Mouse (Mus musculus) E14TG2a.4 (cell line): ENCODE results near the gene G6pc3.

Experiments used
- H3K27me3 ChIP-seq: 2 replicates; pipeline ENCODE4 v1.6.1; 2014; ENCODE audit warnings: low read length, control low read depth; ENCODE audit not compliant: insufficient read depth
- H3K36me3 ChIP-seq: 2 replicates; pipeline ENCODE4 v1.6.1; 2014; ENCODE audit warnings: low read length, control low read depth; ENCODE audit not compliant: insufficient read depth
- H3K4me1 ChIP-seq: replicated peaks from 2 replicates; pipeline ENCODE4 v1.6.1; 2014; ENCODE audit warnings: low read depth, low read length, control low read depth
- H3K4me3 ChIP-seq: replicated peaks from 2 replicates; pipeline ENCODE4 v1.5.1; 2014; ENCODE audit warnings: mild to moderate bottlenecking, low read length
- H3K9me3 ChIP-seq: 2 replicates; pipeline ENCODE4 v1.6.1; 2014; ENCODE audit warnings: low read length, control low read depth
- CTCF ChIP-seq: conservative IDR thresholded peaks from 2 replicates; pipeline ENCODE4 v1.5.1; 2014; ENCODE audit warnings: low read length
- NANOG ChIP-seq: IDR thresholded peaks from 2 replicates; pipeline ENCODE4 v1.6.1; 2014; ENCODE audit warnings: borderline replicate concordance, low read length, mixed read lengths
- POU5F1 ChIP-seq: IDR thresholded peaks from 2 replicates; pipeline ENCODE4 v1.6.1; 2014; ENCODE audit warnings: low read length, borderline replicate concordance

G6pc3 gene

DNA sequence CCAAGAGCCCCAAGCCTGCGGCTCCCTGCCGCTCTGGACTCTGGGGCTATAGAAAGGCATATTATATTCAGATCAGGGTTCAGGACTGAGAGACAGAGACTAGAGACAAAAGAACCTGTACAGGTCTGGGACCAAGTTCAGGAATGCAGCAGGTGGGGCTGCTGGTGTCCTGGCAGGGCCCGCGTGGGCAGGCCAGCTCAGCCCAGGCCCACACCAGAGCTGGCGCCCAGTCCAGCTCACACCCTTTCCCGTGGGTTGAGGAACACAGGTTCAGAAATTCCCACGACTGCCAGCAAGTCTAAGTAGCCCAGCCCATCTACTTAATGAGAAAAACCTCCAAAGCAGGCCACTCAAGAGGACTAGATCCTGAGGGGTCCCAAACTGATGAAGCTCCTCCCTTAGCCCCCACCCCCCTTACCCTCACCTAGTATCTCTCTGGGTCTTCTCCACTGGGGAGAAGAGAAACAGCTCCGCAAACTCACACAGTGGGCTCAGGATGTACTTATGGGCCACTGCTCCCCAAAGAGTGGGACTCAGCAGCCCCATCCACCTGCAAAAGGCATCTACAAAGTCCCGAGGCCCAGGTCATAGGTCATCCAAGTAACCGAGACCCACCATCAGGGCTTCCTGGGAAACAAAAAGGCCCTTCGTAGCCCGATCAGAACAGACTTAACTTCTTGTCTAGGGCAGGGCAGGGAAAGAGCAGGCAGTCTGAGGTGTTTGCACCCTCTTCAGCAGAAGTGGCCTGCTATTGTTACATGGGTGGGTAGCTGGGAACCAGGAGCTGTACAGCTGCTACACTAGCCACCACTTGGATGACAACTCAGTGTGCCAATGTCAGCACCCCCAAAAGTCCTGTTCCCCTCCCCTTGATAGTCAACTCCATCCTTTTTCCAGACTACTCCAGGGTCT is 36.9 kb downstream of the G6pc3 start:
- peaks cover 18% of the 10 kb centered on the region for H3K27me3 ChIP-seq
- H3K9me3 ChIP-seq, result no peaks in the 10 kb centered on the region
- TF ChIP-seq NANOG (no peak), CTCF (no peak), POU5F1 (no peak)
- peaks cover 91% of the 10 kb centered on the region for H3K4me1 ChIP-seq
- peaks cover 8% of the 10 kb centered on the region for H3K36me3 ChIP-seq
- H3K4me3 ChIP-seq, result peak overlapping the region; percentile 8

DNA sequence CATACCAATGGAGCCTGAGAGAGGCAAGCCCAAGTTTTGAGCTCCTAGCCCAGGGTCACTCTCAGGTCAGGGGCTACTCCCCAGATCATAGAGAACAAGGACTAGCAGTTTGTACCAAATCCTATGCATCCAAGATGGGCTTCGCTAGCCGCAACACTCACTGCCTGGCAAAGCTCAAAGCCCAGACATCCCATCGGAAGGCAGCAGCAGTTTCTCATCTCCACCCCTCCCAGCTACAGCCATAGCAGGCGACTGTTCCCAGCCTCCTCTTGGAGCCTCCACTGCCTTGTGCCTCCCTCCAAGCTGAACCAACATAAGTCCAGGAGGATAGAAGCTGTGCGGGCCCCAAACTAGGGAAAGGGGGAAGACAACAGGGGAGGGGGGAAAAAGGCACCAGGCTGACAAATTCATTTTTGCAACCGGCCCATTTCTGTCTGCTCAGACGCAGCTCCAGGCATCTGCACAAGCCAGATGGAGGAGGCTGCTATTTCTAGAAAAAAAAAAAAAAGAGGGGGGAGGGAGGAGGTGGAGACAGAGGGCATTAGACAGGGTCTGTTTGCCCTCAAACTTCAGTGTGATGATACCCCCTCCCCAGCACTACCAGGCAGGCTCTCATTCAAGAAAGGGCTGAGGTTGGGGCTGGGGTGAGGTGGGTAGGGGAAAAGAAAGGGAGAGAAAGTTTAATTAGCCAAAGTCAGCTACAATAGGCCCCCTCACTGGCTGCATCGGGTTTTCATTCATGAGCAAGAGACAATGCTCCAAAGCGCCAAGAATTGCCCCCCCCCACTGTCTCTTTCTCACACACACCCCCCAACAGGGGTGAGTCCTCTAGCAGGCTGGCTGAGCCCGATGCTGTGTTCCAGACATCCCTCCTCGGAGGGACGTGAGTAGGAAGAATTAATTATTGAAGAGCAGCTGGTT is 38.1 kb downstream of the G6pc3 start:
- H3K4me1 ChIP-seq, result peaks cover 78% of the 10 kb centered on the region
- TF ChIP-seq POU5F1, result no peak
- no peak for TF ChIP-seq CTCF
- no peak for TF ChIP-seq NANOG
- H3K4me3 ChIP-seq, result peak overlapping the region; percentile 39; the same call in 1 of the 2 replicates
- H3K36me3 ChIP-seq, result no peaks in the 10 kb centered on the region; the same call in 1 of the 2 replicates
- H3K9me3 ChIP-seq, result no peaks in the 10 kb centered on the region
- peaks cover 24% of the 10 kb centered on the region for H3K27me3 ChIP-seq

DNA sequence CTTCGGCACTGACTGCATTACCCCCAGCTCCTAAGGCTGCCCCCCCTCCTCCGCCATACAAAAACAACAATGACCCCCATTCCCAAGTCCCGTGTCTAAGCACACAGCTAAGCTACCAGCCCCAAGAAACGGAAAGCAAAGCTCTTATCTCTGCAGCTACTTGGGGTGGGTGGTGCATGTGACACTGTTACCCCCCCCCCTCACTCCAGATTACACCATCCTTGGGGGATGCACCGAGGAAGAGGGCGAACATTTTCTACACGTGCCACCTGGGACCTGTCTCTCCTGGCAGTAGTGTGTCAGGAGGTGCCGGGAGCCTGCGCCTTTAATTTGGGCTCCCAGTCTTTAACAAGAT is 38.7 kb downstream of the G6pc3 start:
- Histone ChIP-seq H3K36me3 (no peaks in the 10 kb centered on the region; the same call in 1 of the 2 replicates), H3K4me1 (peaks cover 72% of the 10 kb centered on the region), H3K4me3 (0 out of 2 replicates have a peak overlapping the region, but pooled peaks have one; percentile 39), H3K9me3 (no peaks in the 10 kb centered on the region), H3K27me3 (peaks cover 28% of the 10 kb centered on the region)
- TF ChIP-seq POU5F1, result no peak
- TF ChIP-seq CTCF, result no peak
- TF ChIP-seq NANOG, result no peak

DNA sequence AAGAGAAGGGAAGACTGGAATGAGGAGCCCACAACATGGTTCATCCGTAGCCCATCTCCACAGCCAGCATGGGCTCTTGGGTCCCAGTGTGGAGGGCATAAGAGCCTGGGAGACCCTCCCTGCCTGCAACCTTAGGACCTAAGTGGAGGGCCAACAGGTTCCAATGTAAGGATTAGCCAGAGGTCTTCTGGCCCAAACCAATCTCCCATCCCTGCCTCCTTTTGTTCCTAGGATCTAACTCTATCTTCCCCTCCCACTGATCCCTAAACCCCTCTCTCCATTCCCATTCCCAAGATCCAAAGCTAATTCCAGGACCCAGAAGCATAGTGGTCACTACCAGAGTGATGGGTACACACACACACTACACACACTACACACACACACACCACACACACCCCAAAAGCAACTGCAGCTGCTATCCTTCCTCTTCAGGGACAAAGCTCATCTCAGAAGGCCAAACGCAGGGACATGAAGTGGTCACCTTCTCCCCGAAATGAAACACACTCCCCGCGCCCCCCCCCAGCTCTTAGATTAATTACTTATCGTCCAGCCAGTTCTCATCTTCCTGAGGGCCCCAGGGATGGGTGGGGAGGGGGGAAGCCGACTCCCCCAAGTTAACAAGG is 39.3 kb downstream of the G6pc3 start:
- peaks cover 28% of the 10 kb centered on the region for H3K27me3 ChIP-seq
- TF ChIP-seq POU5F1 (no peak), CTCF (no peak), NANOG (no peak)
- H3K36me3 ChIP-seq, result no peaks in the 10 kb centered on the region; the same call in 1 of the 2 replicates
- no peaks in the 10 kb centered on the region for H3K9me3 ChIP-seq
- peak overlapping the region; percentile 86 for H3K4me3 ChIP-seq
- H3K4me1 ChIP-seq, result peaks cover 66% of the 10 kb centered on the region

DNA sequence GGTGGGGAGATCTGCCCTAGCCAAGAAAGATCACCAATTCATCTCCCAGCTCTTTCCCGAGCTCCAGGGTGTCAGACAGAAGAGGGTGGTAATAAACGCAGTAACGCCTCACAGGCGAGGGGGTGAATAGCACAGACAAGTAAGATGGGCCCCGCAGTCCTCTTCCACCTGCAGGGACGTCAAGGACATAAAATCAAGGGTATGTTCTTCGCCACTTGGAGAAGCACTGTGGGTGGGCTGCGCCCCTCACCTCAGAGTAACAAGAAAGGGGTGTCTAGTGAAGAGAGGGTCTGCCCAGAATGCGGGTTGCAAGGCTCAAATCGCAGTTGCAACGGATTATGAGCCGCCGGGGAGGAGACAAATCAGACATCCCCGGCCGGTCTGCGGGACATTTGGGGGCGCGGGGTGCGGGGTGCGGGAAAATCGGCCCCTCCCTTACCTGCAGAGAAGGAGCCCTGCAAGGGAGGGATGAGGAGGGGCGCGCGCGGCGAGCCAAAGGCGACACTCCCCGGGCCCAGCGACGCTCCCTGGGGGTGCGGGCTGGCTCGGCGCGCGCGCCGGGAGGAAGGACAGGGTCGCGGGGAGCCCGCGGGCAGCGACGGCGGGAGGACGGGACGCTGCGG is 40.0 kb downstream of the G6pc3 start:
- Histone ChIP-seq H3K4me1 (peaks cover 59% of the 10 kb centered on the region), H3K36me3 (no peaks in the 10 kb centered on the region), H3K4me3 (peak overlapping the region; percentile 86), H3K27me3 (peaks cover 28% of the 10 kb centered on the region), H3K9me3 (no peaks in the 10 kb centered on the region)
- TF ChIP-seq CTCF, result no peak
- no peak for TF ChIP-seq POU5F1
- TF ChIP-seq NANOG, result no peak

DNA sequence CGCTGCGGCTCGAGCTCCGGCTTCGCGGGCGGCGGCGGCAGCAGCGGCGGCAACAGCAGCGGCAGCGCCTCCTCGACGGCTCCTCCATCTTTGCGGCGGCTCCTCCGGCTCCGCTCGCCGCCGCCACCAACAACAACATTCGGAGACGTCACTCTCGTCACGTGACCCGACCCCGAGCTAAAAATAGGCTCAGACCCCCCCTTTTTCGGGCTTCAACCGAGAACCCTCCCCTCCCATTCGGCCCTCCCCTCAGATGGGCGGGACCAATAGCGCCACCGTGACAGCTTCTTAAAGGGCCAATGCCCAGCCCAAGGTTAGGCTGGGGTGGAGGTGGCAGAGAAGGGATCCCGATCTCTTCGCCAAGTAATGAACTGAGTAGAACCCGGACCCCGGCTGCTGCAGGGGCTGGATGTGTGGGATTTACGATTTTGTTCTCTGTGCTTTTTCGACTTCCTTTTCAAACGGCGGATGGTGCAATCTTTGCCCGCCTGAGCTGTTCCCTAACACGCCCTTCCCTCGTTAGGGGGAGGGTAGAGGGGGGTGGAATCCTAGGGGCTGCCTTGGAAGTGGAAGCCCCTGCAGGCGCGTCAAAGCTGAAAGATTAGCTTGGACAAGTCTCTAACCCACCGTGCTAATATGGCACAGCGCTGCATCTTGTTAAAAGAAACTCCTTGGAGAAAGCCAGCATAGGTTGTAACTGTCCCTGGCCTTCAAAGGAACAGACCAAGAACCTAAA is 40.8 kb downstream of the G6pc3 start, which contains the start of gene Hdac5:
Gene Hdac5, minus strand, starts transcription at position 161 of the 736 bp plus-strand sequence.
- H3K27me3 ChIP-seq, result peaks cover 33% of the 10 kb centered on the region
- H3K4me3 ChIP-seq, result peak within 1 kb of the TSS; percentile 86
- H3K9me3 ChIP-seq, result no peaks in the 10 kb centered on the region
- H3K36me3 ChIP-seq, result no peaks in the 10 kb centered on the region
- TF ChIP-seq NANOG (no peak), POU5F1 (no peak), CTCF (no peak; the same call in 1 of the 2 replicates)
- peaks cover 52% of the 10 kb centered on the region for H3K4me1 ChIP-seq

DNA sequence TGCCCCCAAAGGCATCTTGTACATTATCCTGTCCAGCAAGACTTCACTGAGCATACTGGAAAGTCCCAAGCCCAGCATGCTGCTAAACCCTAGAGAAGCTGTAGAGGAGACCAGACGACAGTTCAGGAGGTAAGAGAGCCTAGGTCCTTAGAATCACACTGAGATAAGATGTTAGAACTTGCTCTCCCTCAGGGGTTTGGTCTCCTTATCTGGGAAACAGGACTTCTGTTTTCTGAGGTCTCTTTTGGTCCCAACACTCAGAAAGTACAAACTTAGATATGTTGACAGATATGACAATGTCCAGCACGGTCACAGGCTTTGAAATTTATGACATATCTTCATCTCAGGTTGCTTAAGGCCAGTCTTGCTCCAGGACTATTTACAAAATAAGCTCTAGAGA is 46.6 kb downstream of the G6pc3 start:
- Histone ChIP-seq H3K27me3 (peaks cover 16% of the 10 kb centered on the region), H3K9me3 (no peaks in the 10 kb centered on the region), H3K4me3 (no peak overlapping the region), H3K4me1 (peaks cover 15% of the 10 kb centered on the region), H3K36me3 (no peaks in the 10 kb centered on the region)
- TF ChIP-seq POU5F1 (no peak), CTCF (no peak), NANOG (no peak)

DNA sequence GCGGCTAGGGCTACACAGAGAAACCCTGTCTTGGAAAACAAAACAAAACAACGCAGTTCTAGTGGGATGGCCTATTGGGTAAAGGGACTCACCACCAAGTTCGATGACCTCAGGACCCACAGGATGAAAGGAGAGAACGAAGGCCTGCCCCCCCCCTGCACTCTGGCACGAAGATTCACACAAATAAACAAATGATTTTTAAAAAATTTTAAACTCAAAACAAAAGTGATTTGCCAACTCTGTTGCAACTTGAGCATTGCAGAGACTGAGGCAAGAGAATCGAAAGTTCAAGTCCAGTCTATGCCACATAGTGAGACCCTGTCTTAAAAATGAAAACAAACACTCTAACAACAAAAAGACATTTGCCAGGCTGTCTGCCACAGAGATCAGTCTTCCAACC is 51.2 kb downstream of the G6pc3 start:
- H3K4me1 ChIP-seq, result peaks cover 27% of the 10 kb centered on the region
- no peaks in the 10 kb centered on the region for H3K36me3 ChIP-seq
- 0 out of 2 replicates have a peak, but pooled peaks cover 4% of the 10 kb centered on the region for H3K9me3 ChIP-seq
- TF ChIP-seq POU5F1, result no peak
- no peak for TF ChIP-seq NANOG
- TF ChIP-seq CTCF, result no peak
- H3K4me3 ChIP-seq, result no peak overlapping the region
- H3K27me3 ChIP-seq, result peaks cover 14% of the 10 kb centered on the region
